Mouse (Mus musculus): ENCODE measurements at regions not wholly inside any gene's neighbourhood (a gene's known extent, or its start where the extent isn't known, plus 50 kb on each side); places are given as distances from the start of the nearest gene placed in this dataset.

GRCm38 (mm10) chr16:93085227-93085883, 259.4 kb upstream of the Runx1 start:
- no peak for TF ChIP-seq ZNF384 (IDR thresholded peaks at IDR 0.05; ENCODE audit: low read depth, low read length)
- no peak for TF ChIP-seq CHD2 (IDR thresholded peaks at IDR 0.05; ENCODE audit: low read depth, low read length)
- TF ChIP-seq MAFK (IDR thresholded peaks at IDR 0.05; ENCODE audit: insufficient read depth, low read depth, low read length): no peak
